Mouse (Mus musculus) gastrocnemius, postnatal 14 days (tissue): ENCODE measurements around the gene Gm26657. TPM values are rescaled to one million over a fixed set of nuclear protein-coding genes. Genes with fewer than 3 reads are reported as not detected.

Experiments used
- DNase-seq: peaks from one replicate; pipeline ENCODE4 v3.0.0; 2021; ENCODE audit warnings: mixed read lengths
- intact Hi-C: fragments of 180-260 bp; cut with DNase I; formaldehyde crosslinking; loops from one replicate; pipeline ENCODE4 v1.15.1; 2025; ENCODE audit warnings: low total_unique reads
- long read RNA-seq, 2 experiments: library from polyadenylated mRNA; stranded (forward); transcript quantifications; one replicate each; pipeline ENCODE4 v2.0.0; 2021
- total RNA-seq, 2 experiments: library from RNA; stranded (reverse); gene quantifications; 2 replicates each; pipeline ENCODE4 v1.2.3; 2021

The Gm26657 gene
- total RNA-seq = not detected
- long read RNA-seq, experiment 1 = 0 reads
- long read RNA-seq, experiment 2 = 0 reads

- intact Hi-C loops = no loop called here
- no peak for DNase-seq
These were observed at the start of gene Gm26657 for GRCm38 (mm10) chr4:56740020-56740485. TSS of gene Gm26657 (plus strand) at chr4:56740070.

- intact Hi-C loops = no loop called here
- DNase-seq = no peak
These were observed 43.5 kb upstream of the Gm26657 start for GRCm38 (mm10) chr4:56696401-56696800.

GRCm38 (mm10) chr4:56698671-56699070 is 41.2 kb upstream of the Gm26657 start:
- intact Hi-C loops = no loop called here
- no peak for DNase-seq

GRCm38 (mm10) chr4:56702234-56702633 is 37.6 kb upstream of the Gm26657 start:
- intact Hi-C loops = no loop called here
- peak; percentile 22 for DNase-seq

- intact Hi-C loops = no loop called here
These were observed 26.7 kb upstream of the Gm26657 start for GRCm38 (mm10) chr4:56713155-56713554.

GRCm38 (mm10) chr4:56716801-56717200 is 23.1 kb upstream of the Gm26657 start:
- DNase-seq = no peak
- intact Hi-C loops = no loop called here

More at GRCm38 (mm10) chr4:56713155-56713554, 26.7 kb upstream of the Gm26657 start:
- no peak for DNase-seq

- intact Hi-C loops = no loop called here
- DNase-seq = no peak
These were observed 21.9 kb upstream of the Gm26657 start for GRCm38 (mm10) chr4:56717932-56718331.

GRCm38 (mm10) chr4:56718573-56719442 is 21.1 kb upstream of the Gm26657 start:
- intact Hi-C loops = no loop called here
- no peak for DNase-seq

- intact Hi-C loops = no loop called here
These were observed 20.4 kb upstream of the Gm26657 start for GRCm38 (mm10) chr4:56719456-56719855.

GRCm38 (mm10) chr4:56720403-56720802 is 19.5 kb upstream of the Gm26657 start:
- intact Hi-C loops = no loop called here
- DNase-seq = no peak

More at GRCm38 (mm10) chr4:56719456-56719855, 20.4 kb upstream of the Gm26657 start:
- no peak for DNase-seq

GRCm38 (mm10) chr4:56721469-56721868 is 18.4 kb upstream of the Gm26657 start:
- intact Hi-C loops = no loop called here
- peak; percentile 32 for DNase-seq

GRCm38 (mm10) chr4:56722346-56722745 is 17.5 kb upstream of the Gm26657 start:
- intact Hi-C loops = no loop called here
- DNase-seq = no peak

GRCm38 (mm10) chr4:56723237-56723636 is 16.6 kb upstream of the Gm26657 start:
- intact Hi-C loops = no loop called here
- no peak for DNase-seq

GRCm38 (mm10) chr4:56725839-56726238 is 14.0 kb upstream of the Gm26657 start:
- intact Hi-C loops = no loop called here
- no peak for DNase-seq

GRCm38 (mm10) chr4:56740611-56741010 is 741 bp downstream of the Gm26657 start:
- intact Hi-C loops = no loop called here

GRCm38 (mm10) chr4:56741041-56741493 is 1.2 kb downstream of the Gm26657 start, which contains the start of gene Actl7b:
TSS of gene Actl7b (minus strand) at chr4:56741443.
- intact Hi-C loops = no loop called here

More at GRCm38 (mm10) chr4:56740611-56741010, 741 bp downstream of the Gm26657 start:
- DNase-seq = no peak

GRCm38 (mm10) chr4:56742698-56743097 is 2.8 kb downstream of the Gm26657 start:
- no peak for DNase-seq
- intact Hi-C loops = no loop called here

More at GRCm38 (mm10) chr4:56741041-56741493, 1.2 kb downstream of the Gm26657 start, which contains the start of gene Actl7b:
- no peak for DNase-seq

GRCm38 (mm10) chr4:56743363-56744195 is 3.7 kb downstream of the Gm26657 start, which contains the start of gene Actl7a:
TSS of gene Actl7a (plus strand) at chr4:56743413.
- intact Hi-C loops = no loop called here

GRCm38 (mm10) chr4:56746345-56746744 is 6.5 kb downstream of the Gm26657 start:
- no peak for DNase-seq
- intact Hi-C loops = no loop called here

More at GRCm38 (mm10) chr4:56743363-56744195, 3.7 kb downstream of the Gm26657 start, which contains the start of gene Actl7a:
- DNase-seq = no peak

- DNase-seq = no peak
- intact Hi-C loops = no loop called here
These were observed 7.6 kb downstream of the Gm26657 start for GRCm38 (mm10) chr4:56747456-56747855.
